8 mouse cellular contexts compared by ENCODE assay signal in the genomic region with DNA sequence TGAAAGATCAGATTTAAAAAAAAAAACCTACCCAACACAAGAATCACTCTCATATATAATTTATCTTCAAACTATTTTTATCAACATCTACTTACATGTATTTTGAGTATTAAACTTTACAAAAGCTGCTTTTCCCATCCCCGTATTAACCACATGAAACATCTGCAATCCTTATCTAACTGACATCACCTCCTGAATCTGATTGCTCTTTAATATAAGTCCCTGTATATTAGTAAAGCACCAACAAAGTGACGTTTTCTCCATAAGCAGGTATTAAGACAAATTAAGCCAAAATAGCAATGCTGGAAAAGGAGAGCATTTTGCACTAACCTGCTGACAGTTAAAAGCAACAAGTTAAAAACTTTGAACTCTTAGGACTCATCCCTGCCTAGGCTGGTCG. TPM values are rescaled to one million over a fixed set of nuclear protein-coding genes. Genes with fewer than 3 reads are reported as not detected.
A peak's percentile ranks its signal among the peaks of the same experiment; 100 is the strongest.
DNase-seq lines count a peak whose midpoint lies in the region; ATAC-seq and TF ChIP-seq lines count a peak whose summit lies in the region.

No protein-coding gene starts in this region.

- no peaks in the 10 kb centered on the region for H3K9me3 ChIP-seq in neural tube, embryonic 11.5 days (ENCODE audit: control insufficient read depth, low read length)
- H3K9me3 ChIP-seq in limb, embryonic 15.5 days, result no peaks in the 10 kb centered on the region
- H3K9me3 ChIP-seq in stomach, postnatal 0 days (ENCODE audit: control insufficient read depth, low read length), result no peaks in the 10 kb centered on the region

- no peaks in the 10 kb centered on the region for H3K27me3 ChIP-seq in neural tube, embryonic 11.5 days (ENCODE audit: control insufficient read depth, insufficient read depth, low read length)
- H3K27me3 ChIP-seq in limb, embryonic 15.5 days, result no peaks in the 10 kb centered on the region
- H3K27me3 ChIP-seq in stomach, postnatal 0 days (ENCODE audit: control insufficient read depth, insufficient read depth, low read length), result no peaks in the 10 kb centered on the region

- no peak overlapping the region for H3K27ac ChIP-seq in neural tube, embryonic 11.5 days (ENCODE audit: low read depth, low read length)
- no peak overlapping the region for H3K27ac ChIP-seq in limb, embryonic 15.5 days
- H3K27ac ChIP-seq in stomach, postnatal 0 days (replicated peaks), result peak overlapping the region; percentile 99; the same call in 1 of the 2 replicates

- peak; percentile 9 for DNase-seq in CD4-positive, CD25-positive, alpha-beta regulatory T cell, adult 2 months (ENCODE audit: low read depth, low spot score)
- DNase-seq in neural tube, embryonic 11.5 days (ENCODE audit: low spot score), result no peak
- no peak for DNase-seq in neural tube, embryonic 10.5 days (ENCODE audit: extremely low spot score, low spot score)
- no peak for DNase-seq in stomach, postnatal 0 days (ENCODE audit: low spot score)
- DNase-seq in adrenal gland, postnatal 4 days (ENCODE audit: low spot score in 2 of 2), result no peak

- no peaks in the 10 kb centered on the region for H3K36me3 ChIP-seq in neural tube, embryonic 11.5 days (ENCODE audit: control insufficient read depth, insufficient read depth, low read length)
- no peaks in the 10 kb centered on the region for H3K36me3 ChIP-seq in limb, embryonic 15.5 days
- H3K36me3 ChIP-seq in stomach, postnatal 0 days (ENCODE audit: control insufficient read depth, insufficient read depth, low read length), result no peaks in the 10 kb centered on the region

- H3K4me3 ChIP-seq in neural tube, embryonic 11.5 days (ENCODE audit: low read depth, low read length), result peak overlapping the region; percentile 99
- peak overlapping the region; percentile 98 for H3K4me3 ChIP-seq in limb, embryonic 15.5 days
- peak overlapping the region; percentile 99 for H3K4me3 ChIP-seq in stomach, postnatal 0 days (ENCODE audit: low read depth, low read length)

- H3K4me2 ChIP-seq in neural tube, embryonic 11.5 days (ENCODE audit: low read depth), result peak overlapping the region; percentile 69
- H3K4me2 ChIP-seq in limb, embryonic 15.5 days, result peak overlapping the region; percentile 75
- H3K4me2 ChIP-seq in stomach, postnatal 0 days (replicated peaks; ENCODE audit: low read depth), result peak overlapping the region; percentile 91

- peak overlapping the region; percentile 94 for H3K9ac ChIP-seq in neural tube, embryonic 11.5 days (ENCODE audit: low read length)
- H3K9ac ChIP-seq in limb, embryonic 15.5 days, result peak overlapping the region; percentile 95
- peak overlapping the region; percentile 96 for H3K9ac ChIP-seq in stomach, postnatal 0 days (ENCODE audit: low read length)

- peaks cover 4% of the 10 kb centered on the region for H3K4me1 ChIP-seq in neural tube, embryonic 11.5 days (ENCODE audit: control insufficient read depth, insufficient read depth, low read length)
- H3K4me1 ChIP-seq in limb, embryonic 15.5 days, result 0 out of 2 replicates have a peak, but pooled peaks cover 4% of the 10 kb centered on the region
- no peaks in the 10 kb centered on the region for H3K4me1 ChIP-seq in stomach, postnatal 0 days (replicated peaks; ENCODE audit: control insufficient read depth, insufficient read depth)

- ATAC-seq in CD4-positive, CD25-positive, alpha-beta regulatory T cell, adult 4 months, result no peak
- ATAC-seq in neural tube, embryonic 11.5 days (ENCODE audit: insufficient read depth, low FRiP score, low TSS enrichment), result no peak
- no peak for ATAC-seq in limb, embryonic 15.5 days (ENCODE audit: insufficient number of reproducible peaks, low FRiP score, low TSS enrichment, low read depth)
- no peak for ATAC-seq in stomach, postnatal 0 days (ENCODE audit: low FRiP score, low TSS enrichment)
- ATAC-seq in activated CD4-positive, CD25-positive, alpha-beta regulatory T cell, adult 4 months, result no peak

- WGBS in neural tube, embryonic 11.5 days, result 6% methylated on average over 3 of the region's 3 CpGs
- 2% methylated on average over 3 of the region's 3 CpGs for WGBS in limb, embryonic 15.5 days
- under 1% methylated on average over 3 of the region's 3 CpGs for WGBS in stomach, postnatal 0 days

- no peak for TF ChIP-seq EP300 in stomach, postnatal 0 days (optimal IDR thresholded peaks at IDR 0.05)

- TF ChIP-seq CTCF in stomach, postnatal 0 days (IDR thresholded peaks at IDR 0.05; ENCODE audit: low read depth), result no peak

RNA-seq across cellular contexts. Expression of a gene that starts 2.0 kb away (rescaled TPM):
- polyA plus RNA-seq in CD4-positive, CD25-positive, alpha-beta regulatory T cell, adult 4 months (2017; shearing (Covaris generic)), result 10 to 100 TPM; 26.7 to 28.0 TPM
- polyA plus RNA-seq in neural tube, embryonic 11.5 days (2014; fragmentation: Nextera tagmentation; extraction: Ambion mirVana), result 18.8 and 20.9 TPM in 2 replicates
- polyA plus RNA-seq in limb, embryonic 15.5 days (2015; fragmentation: Nextera tagmentation; extraction: Ambion mirVana), result 14.1 and 18.3 TPM in 2 replicates
- polyA plus RNA-seq in stomach, postnatal 0 days (2015; fragmentation: Nextera tagmentation; extraction: Ambion mirVana), result 8.6 and 9.3 TPM in 2 replicates
- 10 to 100 TPM; 17.6 to 24.3 TPM for polyA plus RNA-seq in activated CD4-positive, CD25-positive, alpha-beta regulatory T cell, adult 4 months (2017; shearing (Covaris generic))
- total RNA-seq in adrenal gland, postnatal 4 days (2021), result 10 to 100 TPM; 62.6 to 68.6 TPM
